Mouse (Mus musculus) forebrain, embryonic 10.5 days (tissue): ENCODE data around the gene Sema5b. TPM values are rescaled to one million over a fixed set of nuclear protein-coding genes. Genes with fewer than 3 reads are reported as not detected.

Source experiments
- DNase-seq: peaks from one replicate; pipeline ENCODE4 v3.0.0-alpha.2; 2017; ENCODE audit warnings: low spot score; ENCODE audit errors: extremely low spot score
- H3K27ac ChIP-seq: fragments of 300-500 bp; sonication (generic); 2 replicates; pipeline ENCODE4 v1.5.1; 2016; ENCODE audit warnings: mild to moderate bottlenecking
- H3K27me3 ChIP-seq: fragments of 300-500 bp; sonication (generic); 2 replicates; pipeline ENCODE4 v1.6.1; 2016; ENCODE audit warnings: mild to moderate bottlenecking; ENCODE audit not compliant: poor library complexity, severe bottlenecking
- H3K36me3 ChIP-seq: fragments of 300-500 bp; sonication (generic); replicated peaks from 2 replicates; pipeline ENCODE4 v1.6.1; 2016; ENCODE audit warnings: mild to moderate bottlenecking, moderate library complexity
- H3K4me1 ChIP-seq: fragments of 300-500 bp; sonication (generic); 2 replicates; pipeline ENCODE4 v1.6.1; 2016
- H3K4me3 ChIP-seq: fragments of 300-500 bp; sonication (generic); 2 replicates; pipeline ENCODE4 v1.5.1; 2016; ENCODE audit warnings: mild to moderate bottlenecking, moderate library complexity
- H3K9me3 ChIP-seq: fragments of 300-500 bp; sonication (generic); 2 replicates; pipeline ENCODE4 v1.6.1; 2016; ENCODE audit warnings: mild to moderate bottlenecking, moderate library complexity
- WGBS: fragments of 180-500 bp; shearing (Covaris S2); methylation state at CpG from one replicate; pipeline ENCODE4 v1.1.7; 2016; 5-methylcytosine and 5-hydroxymethylcytosine counted together
- polyA plus RNA-seq: library from polyadenylated mRNA; unstranded; fragments of >200 nt; fragmentation: Nextera tagmentation; extraction: Ambion mirVana; gene quantifications from 2 replicates; pipeline ENCODE4 v1.2.1, GENCODE M21; 2016

Sema5b gene
- polyA plus RNA-seq, 1 experiment from 2014 or later: 37.5 TPM

DNA sequence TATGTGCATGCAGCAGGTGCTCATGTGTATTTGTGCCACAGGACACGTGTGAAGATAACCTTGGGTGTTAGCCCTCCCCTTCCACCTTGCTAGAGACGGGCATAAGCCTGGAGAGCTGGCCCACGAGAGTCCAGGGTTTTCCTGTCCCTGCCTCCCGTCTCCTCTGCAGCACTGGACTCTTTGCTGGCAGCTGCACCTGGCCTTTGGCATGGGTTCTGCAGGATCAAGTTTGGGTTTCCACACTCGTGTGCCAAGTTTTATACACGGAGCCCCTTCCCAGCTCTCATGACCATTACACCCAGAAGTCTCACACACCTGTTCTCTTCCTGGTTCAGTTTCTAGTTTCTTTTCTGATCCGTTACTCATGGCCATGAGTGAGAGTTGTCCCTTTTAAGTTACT is 172.7 kb downstream of the Sema5b start:
- peaks cover 9% of the 10 kb centered on the region for H3K36me3 ChIP-seq
- no peaks in the 10 kb centered on the region for H3K9me3 ChIP-seq
- no peak for DNase-seq
- H3K27ac ChIP-seq: no peak overlapping the region
- H3K27me3 ChIP-seq: no peaks in the 10 kb centered on the region
- peaks cover 10% of the 10 kb centered on the region for H3K4me1 ChIP-seq
- no peak overlapping the region for H3K4me3 ChIP-seq
- WGBS: 87% methylated on average over 7 of the region's 7 CpGs

Other genes with a start within 250 kb of the Sema5b start
- 37.1 and 40.5 TPM in 2 replicates for gene Sec22a, start 177.2 kb upstream of the Sema5b start, polyA plus RNA-seq
- 19.1 and 22.7 TPM in 2 replicates for gene Pdia5, start 50.3 kb upstream of the Sema5b start, polyA plus RNA-seq
- gene Dirc2, start 228.2 kb downstream of the Sema5b start, polyA plus RNA-seq: 9.3 and 10.4 TPM in 2 replicates
- 28.7 and 29.9 TPM in 2 replicates for gene Hspbap1, start 229.2 kb downstream of the Sema5b start, polyA plus RNA-seq